Mouse (Mus musculus) limb, embryonic 12.5 days (tissue): ENCODE data around the gene Tnfaip1. TPM values are rescaled to one million over a fixed set of nuclear protein-coding genes. Genes with fewer than 3 reads are reported as not detected.
"Not testable (repeated sequence)": the region's sequence is repeated elsewhere in the genome, so short reads cannot be mapped to it uniquely, and the experiment has no call there.

ENCODE experiments used
- ATAC-seq: fragments of 200-750 bp; cut with Nextera tagmentation; 2 replicates; pipeline ENCODE4 v1.8.0; 2017; ENCODE audit warnings: low read depth, moderate TSS enrichment; ENCODE audit not compliant: insufficient number of reproducible peaks, insufficient read depth, low FRiP score, low TSS enrichment
- H3K27ac ChIP-seq: fragments of 300-500 bp; sonication (generic); 2 replicates; pipeline ENCODE4 v1.5.1; 2016; ENCODE audit warnings: mild to moderate bottlenecking, moderate library complexity
- H3K27me3 ChIP-seq: fragments of 300-500 bp; sonication (generic); 2 replicates; pipeline ENCODE4 v1.6.1; 2016; ENCODE audit warnings: mild to moderate bottlenecking, moderate library complexity
- H3K36me3 ChIP-seq: fragments of 300-500 bp; sonication (generic); 2 replicates; pipeline ENCODE4 v1.6.1; 2016; ENCODE audit warnings: mild to moderate bottlenecking, moderate library complexity
- H3K4me1 ChIP-seq: fragments of 300-500 bp; sonication (generic); replicated peaks from 2 replicates; pipeline ENCODE4 v1.6.1; 2016
- H3K4me2 ChIP-seq: fragments of 300-500 bp; sonication (generic); 2 replicates; pipeline ENCODE4 v1.6.1; 2016; ENCODE audit warnings: mild to moderate bottlenecking, moderate library complexity
- H3K4me3 ChIP-seq: fragments of 300-500 bp; sonication (generic); replicated peaks from 2 replicates; pipeline ENCODE4 v1.5.1; 2016; ENCODE audit warnings: mild to moderate bottlenecking
- H3K9ac ChIP-seq: fragments of 300-500 bp; sonication (generic); replicated peaks from 2 replicates; pipeline ENCODE4 v1.6.1; 2016; ENCODE audit warnings: mild to moderate bottlenecking, moderate library complexity
- H3K9me3 ChIP-seq: fragments of 300-500 bp; sonication (generic); 2 replicates; pipeline ENCODE4 v1.6.1; 2016; ENCODE audit warnings: mild to moderate bottlenecking, moderate library complexity
- WGBS: fragments of 180-500 bp; shearing (Covaris S2); methylation state at CpG from one replicate; pipeline ENCODE4 v1.1.7; 2016; 5-methylcytosine and 5-hydroxymethylcytosine counted together
- polyA plus RNA-seq: library from polyadenylated mRNA; unstranded; fragments of >200 nt; fragmentation: Nextera tagmentation; extraction: Ambion mirVana; gene quantifications from 2 replicates; pipeline ENCODE4 v1.2.1, GENCODE M21; 2016

The Tnfaip1 gene
- polyA plus RNA-seq, 1 experiment from 2014 or later = 70.4 TPM

DNA sequence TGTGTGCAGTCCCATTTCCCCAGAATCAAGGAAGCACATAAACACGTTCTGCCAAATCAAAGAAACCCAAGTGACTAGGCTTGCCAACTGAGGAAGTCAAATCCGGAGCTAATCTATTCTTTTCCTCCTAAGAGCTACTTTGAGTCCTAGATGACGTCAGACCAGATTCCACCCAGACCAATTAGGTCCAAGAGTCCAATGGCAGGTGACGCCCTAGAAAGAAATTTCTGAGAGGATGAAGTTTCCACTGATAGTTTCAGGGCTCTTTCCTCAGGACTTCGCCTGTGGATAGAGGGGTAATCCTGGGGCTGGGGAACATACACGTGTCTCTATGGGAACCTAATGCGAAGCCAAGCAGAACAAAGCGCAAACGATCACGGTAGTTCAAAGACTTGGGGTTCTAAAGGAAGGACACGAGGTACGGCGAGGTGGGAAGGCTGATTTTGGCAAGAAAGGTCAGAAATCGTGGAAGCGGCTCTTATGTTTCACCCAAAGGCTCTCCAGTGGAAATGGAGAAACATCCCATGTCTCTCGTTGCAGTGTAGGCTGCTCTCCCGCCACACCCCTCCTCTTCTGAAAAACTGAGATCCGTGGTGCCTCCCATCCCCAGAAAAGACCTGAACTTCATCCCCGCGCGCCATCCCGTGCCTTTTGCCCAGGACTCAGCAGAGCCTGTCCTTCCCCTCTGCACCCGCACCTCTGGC is 604 bp downstream of the Tnfaip1 start:
- no peaks in the 10 kb centered on the region for H3K9me3 ChIP-seq
- peak overlapping the region; percentile 73 for H3K9ac ChIP-seq
- WGBS = under 1% methylated on average over 23 of the region's 23 CpGs

DNA sequence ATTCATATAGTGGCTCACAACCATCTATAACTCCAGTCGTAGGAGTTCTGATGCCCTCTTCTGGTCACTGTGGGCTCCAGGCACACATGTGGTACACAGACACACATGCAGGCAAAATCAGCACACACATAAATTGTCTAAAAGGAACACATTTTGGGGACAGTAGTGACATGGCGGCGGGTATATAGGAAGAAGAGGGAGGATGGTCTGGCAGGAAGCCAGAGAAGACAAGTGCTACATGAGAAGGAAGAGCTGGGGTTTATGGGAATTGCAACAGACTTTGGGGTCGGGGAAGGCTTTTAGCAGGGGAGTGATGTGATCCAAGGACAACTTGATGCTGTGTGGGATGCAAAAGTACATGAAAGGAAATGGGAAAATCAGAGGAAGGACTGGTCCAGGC is 1.6 kb downstream of the Tnfaip1 start:
- no peak for ATAC-seq
- no peaks in the 10 kb centered on the region for H3K27me3 ChIP-seq
- H3K4me2 ChIP-seq = peak overlapping the region; percentile 79
- no peak overlapping the region for H3K27ac ChIP-seq
- H3K4me1 ChIP-seq = peaks cover 21% of the 10 kb centered on the region
- 93% methylated on average over 4 of the region's 4 CpGs for WGBS
- peaks cover 39% of the 10 kb centered on the region for H3K36me3 ChIP-seq
- peak overlapping the region; percentile 77 for H3K4me3 ChIP-seq
- H3K9me3 ChIP-seq = no peaks in the 10 kb centered on the region
- H3K9ac ChIP-seq = no peak overlapping the region

More for the DNA sequence above, 604 bp downstream of the Tnfaip1 start:
- ATAC-seq = no peak; the same call in 1 of the 2 replicates
- H3K4me1 ChIP-seq = peaks cover 21% of the 10 kb centered on the region
- peak overlapping the region; percentile 77 for H3K4me3 ChIP-seq
- H3K4me2 ChIP-seq = peak overlapping the region; percentile 79
- H3K27me3 ChIP-seq = no peaks in the 10 kb centered on the region
- peak overlapping the region; percentile 93 for H3K27ac ChIP-seq
- peaks cover 39% of the 10 kb centered on the region for H3K36me3 ChIP-seq

DNA sequence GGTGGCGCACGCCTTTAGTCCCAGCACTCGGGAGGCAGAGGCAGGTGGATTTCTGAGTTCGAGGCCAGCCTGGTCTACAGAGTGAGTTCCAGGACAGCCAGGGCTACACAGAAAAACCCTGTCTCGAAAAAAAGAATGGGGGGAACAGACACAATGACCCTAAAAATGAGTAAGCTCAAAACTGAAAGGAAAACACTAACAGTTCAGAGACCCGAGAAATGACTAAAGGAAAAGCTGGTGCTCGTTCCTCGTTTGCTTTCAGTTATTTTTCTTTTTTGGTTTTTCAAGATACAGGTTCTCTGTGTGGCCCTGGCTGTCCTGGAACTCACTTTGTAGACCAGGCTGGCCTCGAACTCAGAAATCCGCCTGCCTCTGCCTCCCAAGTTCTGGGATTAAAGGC is 4.6 kb downstream of the Tnfaip1 start:
- H3K9me3 ChIP-seq, H3K27ac ChIP-seq, H3K27me3 ChIP-seq, ATAC-seq, H3K4me3 ChIP-seq, H3K4me2 ChIP-seq, H3K9ac ChIP-seq, H3K4me1 ChIP-seq: not testable (repeated sequence)
- H3K36me3 ChIP-seq = peaks cover 55% of the 10 kb centered on the region
- 92% methylated on average over 10 of the region's 10 CpGs for WGBS

DNA sequence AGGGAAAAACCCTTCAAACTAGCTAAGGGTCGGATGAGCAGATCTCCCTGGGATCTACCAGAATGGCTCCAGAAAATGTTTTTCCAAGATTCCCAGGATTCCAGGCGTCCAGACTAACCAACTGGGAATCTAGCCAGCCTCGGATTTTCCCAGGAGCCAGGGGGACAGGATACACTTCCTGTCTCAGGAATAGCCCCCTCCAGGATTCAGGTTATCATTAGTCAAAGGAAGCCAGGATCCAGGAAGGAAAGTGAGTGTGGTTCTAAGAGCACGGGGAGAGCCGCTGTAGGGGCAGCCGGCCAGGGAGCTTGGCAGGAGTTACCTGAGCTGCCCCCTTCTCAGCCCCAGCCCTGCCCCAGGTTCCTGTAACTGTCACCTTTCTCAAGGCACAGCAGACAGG is 5.1 kb downstream of the Tnfaip1 start:
- 0 out of 2 replicates have a peak overlapping the region, but pooled peaks have one; percentile 23 for H3K27ac ChIP-seq
- ATAC-seq = no peak
- no peaks in the 10 kb centered on the region for H3K9me3 ChIP-seq
- 83% methylated on average over 6 of the region's 6 CpGs for WGBS
- peaks cover 10% of the 10 kb centered on the region for H3K4me1 ChIP-seq
- peaks cover 60% of the 10 kb centered on the region for H3K36me3 ChIP-seq
- H3K9ac ChIP-seq = no peak overlapping the region
- no peaks in the 10 kb centered on the region for H3K27me3 ChIP-seq
- no peak overlapping the region for H3K4me2 ChIP-seq
- no peak overlapping the region for H3K4me3 ChIP-seq

DNA sequence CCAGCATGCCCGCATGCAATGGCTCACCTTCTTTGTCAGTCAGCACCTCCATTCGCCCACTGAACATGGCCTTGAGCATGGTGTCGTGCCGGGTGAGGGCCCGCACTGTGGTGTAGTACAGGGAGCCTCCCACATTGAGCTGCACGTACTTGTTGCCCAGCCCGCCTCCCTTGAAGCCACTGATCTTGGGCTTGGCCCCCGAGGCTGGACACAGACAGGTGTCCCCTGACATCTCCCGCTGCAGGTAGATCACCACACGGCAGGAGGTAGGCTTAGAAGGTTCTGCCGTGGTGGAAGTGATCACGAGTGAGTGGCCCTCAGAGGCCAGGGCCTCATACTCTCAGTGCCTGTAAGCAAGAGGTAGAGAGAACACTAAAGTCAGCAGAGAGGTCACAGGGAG is 6.1 kb downstream of the Tnfaip1 start:
- Histone ChIP-seq H3K4me3 (no peak overlapping the region), H3K9ac (no peak overlapping the region), H3K4me2 (no peak overlapping the region), H3K4me1 (peaks cover 7% of the 10 kb centered on the region), H3K9me3 (no peaks in the 10 kb centered on the region), H3K27ac (no peak overlapping the region), H3K36me3 (peaks cover 70% of the 10 kb centered on the region), H3K27me3 (no peaks in the 10 kb centered on the region)
- 90% methylated on average over 12 of the region's 12 CpGs for WGBS
- no peak for ATAC-seq

DNA sequence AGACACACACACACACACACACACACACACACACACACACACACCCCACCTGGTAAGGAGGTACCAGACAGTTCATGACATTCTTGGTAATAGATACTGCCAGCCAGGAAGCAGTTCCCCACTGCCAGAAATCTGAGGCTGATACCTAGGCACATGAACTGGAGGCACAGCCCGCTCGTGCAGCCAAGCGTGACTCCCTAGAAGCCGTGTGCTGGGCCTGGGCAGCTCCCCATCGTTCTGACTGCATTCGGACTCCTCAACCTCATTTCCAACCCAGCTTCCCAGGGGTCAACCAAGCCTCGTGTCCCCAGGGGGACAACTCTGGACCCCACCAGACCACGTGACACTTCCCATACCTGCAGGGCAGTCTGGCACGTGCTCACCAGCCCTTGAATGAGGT is 7.4 kb downstream of the Tnfaip1 start:
- Histone ChIP-seq H3K27ac (no peak overlapping the region), H3K27me3 (no peaks in the 10 kb centered on the region), H3K4me2 (no peak overlapping the region), H3K4me1 (no peaks in the 10 kb centered on the region), H3K36me3 (peaks cover 82% of the 10 kb centered on the region), H3K9me3 (no peaks in the 10 kb centered on the region), H3K4me3 (no peak overlapping the region), H3K9ac (no peak overlapping the region)
- ATAC-seq = no peak
- 95% methylated on average over 9 of the region's 9 CpGs for WGBS

DNA sequence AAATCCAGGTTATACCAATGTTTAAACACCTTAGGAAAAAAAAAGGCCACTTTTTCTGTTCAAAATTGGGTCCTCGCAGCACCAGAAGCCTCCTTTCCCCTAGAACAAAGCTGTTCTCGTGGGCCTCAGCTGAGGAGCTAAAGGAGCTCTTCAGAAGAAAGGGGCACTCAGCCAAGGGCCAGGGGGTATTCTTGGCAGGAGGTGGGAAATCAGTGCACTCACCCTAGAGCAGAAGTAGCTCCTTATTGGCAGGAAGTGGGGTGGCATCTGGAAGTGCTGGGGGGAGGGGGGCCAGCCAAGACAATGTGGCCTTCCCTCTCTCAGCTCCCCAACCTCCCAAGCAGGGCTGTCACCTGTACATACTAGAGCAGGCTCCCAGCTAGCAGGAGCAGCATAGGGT is 11.3 kb downstream of the Tnfaip1 start:
- no peak overlapping the region for H3K4me3 ChIP-seq
- H3K36me3 ChIP-seq = peaks cover 99% of the 10 kb centered on the region
- no peaks in the 10 kb centered on the region for H3K9me3 ChIP-seq
- no peaks in the 10 kb centered on the region for H3K4me1 ChIP-seq
- H3K9ac ChIP-seq = no peak overlapping the region
- no peak for ATAC-seq
- no peak overlapping the region for H3K4me2 ChIP-seq
- no peak overlapping the region for H3K27ac ChIP-seq
- WGBS = 92% methylated on average over 2 of the region's 2 CpGs
- no peaks in the 10 kb centered on the region for H3K27me3 ChIP-seq

DNA sequence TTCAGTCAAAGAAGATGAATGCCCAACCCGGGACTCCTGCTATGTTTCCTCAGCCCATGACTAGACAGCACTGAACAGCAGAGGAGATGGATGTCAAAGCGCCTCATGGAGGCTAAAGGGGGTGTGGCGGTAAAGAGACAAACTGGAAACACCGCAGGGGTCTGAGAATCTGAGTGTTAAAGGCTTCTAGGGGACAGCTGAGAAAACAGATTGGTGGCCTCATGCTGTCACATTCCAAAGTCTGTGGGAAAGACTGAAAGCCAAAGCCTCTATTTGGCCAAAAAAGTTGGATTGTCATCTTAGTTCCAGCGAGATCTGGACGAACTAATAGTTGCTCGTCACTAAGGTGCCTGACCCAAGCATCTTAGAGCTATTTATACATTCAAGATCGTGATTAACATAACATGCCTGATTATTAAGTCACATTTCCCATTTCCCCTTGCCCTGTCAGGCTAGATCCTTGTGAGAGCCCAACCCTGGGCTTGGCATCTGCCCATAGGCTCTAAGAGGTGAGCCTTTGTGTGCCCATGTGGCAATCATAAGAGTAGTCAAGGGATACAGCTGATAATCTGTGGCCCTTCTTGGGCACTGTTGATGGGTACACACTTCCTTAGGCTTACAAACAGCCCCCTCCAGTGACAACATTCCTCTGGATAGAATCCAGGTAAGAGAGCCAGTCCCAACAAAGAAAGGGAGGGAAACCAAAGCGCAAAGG is 12.7 kb downstream of the Tnfaip1 start:
- Histone ChIP-seq H3K9me3 (no peaks in the 10 kb centered on the region), H3K4me3 (no peak overlapping the region), H3K4me2 (no peak overlapping the region), H3K36me3 (peaks cover 99% of the 10 kb centered on the region), H3K27ac (no peak overlapping the region), H3K27me3 (no peaks in the 10 kb centered on the region), H3K9ac (no peak overlapping the region), H3K4me1 (no peaks in the 10 kb centered on the region)
- no peak for ATAC-seq
- 89% methylated on average over 9 of the region's 9 CpGs for WGBS

DNA sequence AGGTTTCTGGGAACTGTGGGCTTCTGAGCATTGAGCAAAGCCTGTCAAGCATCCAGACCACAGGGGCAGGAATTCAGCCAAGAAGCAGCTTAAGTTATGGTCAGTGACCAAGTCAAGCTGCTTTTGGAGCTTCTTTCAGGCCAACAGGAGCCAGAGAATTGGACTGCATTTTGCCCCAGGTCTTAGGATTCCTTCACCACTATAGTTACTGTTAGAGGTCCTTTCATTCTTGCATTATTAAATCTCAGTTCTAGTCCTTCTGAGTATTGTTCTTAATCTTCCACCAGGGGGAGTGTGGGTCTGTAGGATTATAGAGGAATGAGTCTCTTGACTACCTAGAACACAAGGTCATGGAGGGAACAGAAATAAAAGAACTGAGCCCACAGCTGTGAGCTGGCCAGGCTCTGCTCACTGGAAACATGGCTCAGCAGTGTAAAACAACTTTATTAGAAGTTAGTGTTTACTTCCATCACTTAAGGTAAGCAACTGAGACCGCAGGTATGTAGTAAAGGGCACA is 13.6 kb downstream of the Tnfaip1 start:
- WGBS = 97% methylated on average over 1 of the region's 1 CpGs
- Histone ChIP-seq H3K4me3 (no peak overlapping the region), H3K36me3 (peaks cover 99% of the 10 kb centered on the region)

DNA sequence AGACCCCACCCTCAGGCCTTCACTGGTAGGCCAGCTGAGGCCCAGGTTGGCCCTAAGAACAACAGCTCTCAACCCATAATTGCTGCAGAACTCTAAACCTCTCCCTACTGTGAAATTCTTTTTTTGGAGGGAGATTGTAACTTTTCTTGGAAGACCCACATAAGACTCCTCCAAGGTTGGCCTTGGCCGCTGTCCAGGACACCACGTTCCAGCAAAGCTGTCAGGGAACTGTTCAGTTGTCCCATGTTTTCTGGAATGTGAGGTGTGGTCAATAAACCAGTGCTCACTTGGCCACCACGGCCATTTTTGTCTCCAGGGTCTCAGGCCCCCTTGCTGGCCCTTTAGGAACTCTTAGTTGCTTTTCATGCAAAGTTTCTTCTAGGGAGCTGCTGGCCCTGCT is 14.3 kb downstream of the Tnfaip1 start:
- Histone ChIP-seq H3K27ac (no peak overlapping the region), H3K36me3 (peaks cover 96% of the 10 kb centered on the region), H3K4me2 (no peak overlapping the region), H3K4me1 (no peaks in the 10 kb centered on the region), H3K9me3 (no peaks in the 10 kb centered on the region), H3K9ac (no peak overlapping the region), H3K4me3 (no peak overlapping the region), H3K27me3 (no peaks in the 10 kb centered on the region)
- ATAC-seq = no peak
- WGBS = 89% methylated on average over 3 of the region's 3 CpGs

More for the DNA sequence above, 13.6 kb downstream of the Tnfaip1 start:
- no peak overlapping the region for H3K4me2 ChIP-seq
- no peaks in the 10 kb centered on the region for H3K4me1 ChIP-seq
- no peak overlapping the region for H3K27ac ChIP-seq
- ATAC-seq = no peak
- no peaks in the 10 kb centered on the region for H3K27me3 ChIP-seq
- H3K9ac ChIP-seq = no peak overlapping the region
- no peaks in the 10 kb centered on the region for H3K9me3 ChIP-seq

DNA sequence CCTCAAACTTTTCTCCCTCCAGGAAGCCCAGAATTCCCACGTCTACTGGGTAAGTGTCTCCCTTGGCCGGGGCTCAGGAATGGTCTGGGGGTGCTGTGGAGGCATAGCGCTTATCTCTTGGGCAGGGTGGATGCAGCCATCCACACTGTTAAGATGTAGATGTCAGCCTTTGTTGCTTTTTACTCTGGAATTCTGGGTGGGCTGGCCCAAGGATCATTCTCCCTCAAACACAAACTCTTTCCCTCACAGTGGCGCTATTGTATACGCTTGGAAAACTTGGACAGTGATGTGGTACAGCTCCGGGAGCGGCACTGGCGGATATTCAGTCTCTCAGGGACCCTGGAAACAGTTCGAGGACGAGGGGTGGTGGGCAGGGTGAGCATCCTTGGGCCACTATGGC is 17.2 kb downstream of the Tnfaip1 start:
- Histone ChIP-seq H3K9ac (no peak overlapping the region), H3K9me3 (no peaks in the 10 kb centered on the region), H3K36me3 (peaks cover 95% of the 10 kb centered on the region), H3K27me3 (no peaks in the 10 kb centered on the region), H3K4me2 (no peak overlapping the region), H3K4me1 (no peaks in the 10 kb centered on the region), H3K4me3 (no peak overlapping the region), H3K27ac (no peak overlapping the region)
- no peak for ATAC-seq
- WGBS = 92% methylated on average over 10 of the region's 10 CpGs
